Mouse (Mus musculus) layer of hippocampus, adult 18-20 months (tissue): Measurements from ENCODE around the gene Ctnnb1. TPM values are rescaled to one million over a fixed set of nuclear protein-coding genes. Genes with fewer than 3 reads are reported as not detected.

Experiments used
- DNase-seq, 2 experiments: peaks; one replicate each; pipeline ENCODE4 v3.0.0; 2022; ENCODE audit warnings: low spot score in 2 of 2
- microRNA-seq, 2 experiments: library from miRNA; unstranded; fragments of <30 nt; microRNA quantifications; one replicate each; pipeline ENCODE4 v1.2.0; 2021
- total RNA-seq, 2 experiments: library from RNA; stranded (reverse); gene quantifications; 2 replicates each; pipeline ENCODE4 v1.2.3; 2021

The Ctnnb1 gene
- total RNA-seq, 2 experiments from 2014 or later, result 485 to 511 TPM

GRCm38 (mm10) chr9:120994223-120995155, 65.5 kb downstream of the Ctnnb1 start:
- DNase-seq, result no peak

- DNase-seq, result peak; percentile 19 to 71
These were observed 69.7 kb downstream of the Ctnnb1 start for GRCm38 (mm10) chr9:120998696-120999095.

- DNase-seq, result peak; percentile 23 to 77
These were observed 71.8 kb downstream of the Ctnnb1 start for GRCm38 (mm10) chr9:121000641-121001320.

- DNase-seq, result no peak
These were observed 72.9 kb downstream of the Ctnnb1 start for GRCm38 (mm10) chr9:121001681-121002540.

GRCm38 (mm10) chr9:121005961-121006360, 76.9 kb downstream of the Ctnnb1 start:
- DNase-seq, result no peak

Small RNAs within 50 kb of the gene (microRNA-seq; reads per million reads assigned to microRNA genes)
- 0 to 0.39 reads per million in 2 experiments for gene Mir7090
